Mouse (Mus musculus): ENCODE data around the gene Zfp65. TPM values are rescaled to one million over a fixed set of nuclear protein-coding genes. Genes with fewer than 3 reads are reported as not detected.

Gene Zfp65
- total RNA-seq, 2 experiments from 2014 or later: 13.5 to 15.1 TPM

Other genes with a start within 250 kb of the Zfp65 start
- gene Zfp874b, start 244.9 kb downstream of the Zfp65 start, total RNA-seq (2021): 10 to 100 TPM; 13.1 to 16.3 TPM
- 1 to 10 TPM; 8.2 to 8.8 TPM for gene Zfp58, start 228.6 kb downstream of the Zfp65 start, total RNA-seq (2021)
- gene Gm26965, start 203.0 kb downstream of the Zfp65 start, total RNA-seq (2021): not detected
- 10 to 100 TPM; 22.3 to 23.4 TPM for gene Zfp87, start 203.0 kb downstream of the Zfp65 start, total RNA-seq (2021)
- 1 to 10 TPM; 8.8 TPM for gene Zfp748, start 175.3 kb downstream of the Zfp65 start, total RNA-seq (2021)
- 1 to 10 TPM; 7.7 to 8.8 TPM for gene Zfp729b, start 119.5 kb downstream of the Zfp65 start, total RNA-seq (2021)
- gene Gm49345, start 91.4 kb downstream of the Zfp65 start, total RNA-seq (2021): 1 to 10 TPM; 1.3 to 1.5 TPM
- gene Zfp729a, start 91.4 kb downstream of the Zfp65 start, total RNA-seq (2021): 10 to 100 TPM in 1 of 2 experiments, 1 to 10 TPM in 1; 9.8 to 10.4 TPM
- gene Zfp738, start 42.1 kb downstream of the Zfp65 start, total RNA-seq (2021): 10 to 100 TPM; 23.7 to 24.0 TPM
- gene Zfp85, start 26.1 kb upstream of the Zfp65 start, total RNA-seq (2021): 1 to 10 TPM; 5.7 to 6.9 TPM
- 1 to 10 TPM; 2.8 to 4.8 TPM for gene Zfp493, start 50.5 kb upstream of the Zfp65 start, total RNA-seq (2021)
- 1 to 10 TPM; 7.1 to 7.6 TPM for gene Zfp273, start 84.6 kb upstream of the Zfp65 start, total RNA-seq (2021)
- gene Gm10037, start 101.9 kb upstream of the Zfp65 start, total RNA-seq (2021): 1 to 10 TPM; 6.0 to 6.5 TPM
- gene BC048507, start 134.2 kb upstream of the Zfp65 start, total RNA-seq (2021): not detected